Comparison of ENCODE assay signal across 11 mouse cellular contexts in genomic region chr7:110821068-110821467, GRCm38 (mm10). TPM values are rescaled to one million over a fixed set of nuclear protein-coding genes. Genes with fewer than 3 reads are reported as not detected.
DNase-seq lines count a peak whose midpoint lies in the region; ATAC-seq lines count a peak whose summit lies in the region.
"Had no signal": no experiment of that assay in that cellular context is flagged by ENCODE, and none has a peak within 500 bp of the region (broad histone marks: within the 10 kb centered on the region; RNA-seq: fewer than 3 reads in every experiment).

No protein-coding gene starts in this region.

- no peak overlapping the region for H3K4me2 ChIP-seq in hindbrain, embryonic 14.5 days (replicated peaks)
- H3K4me2 ChIP-seq in hindbrain, embryonic 15.5 days: no peak overlapping the region

- DNase-seq in hindbrain, embryonic 14.5 days (ENCODE audit: low spot score): no peak
- no peak for DNase-seq in hindbrain, embryonic 10.5 days (ENCODE audit: low spot score)
- peak; percentile 66 for DNase-seq in ovary, adult 18-20 months (ENCODE audit: low spot score)
- DNase-seq in ovary, postnatal 10 days (ENCODE audit: low spot score): no peak
- DNase-seq in telencephalon, adult 2 months (ENCODE audit: low read depth, low spot score): peak; percentile 65
- no peak for DNase-seq in thymus, postnatal 0 days (ENCODE audit: low spot score)

- H3K4me1 ChIP-seq in hindbrain, embryonic 14.5 days (replicated peaks; ENCODE audit: control insufficient read depth, insufficient read depth, low read length): no peaks in the 10 kb centered on the region
- H3K4me1 ChIP-seq in hindbrain, embryonic 10.5 days (replicated peaks): peaks cover 10% of the 10 kb centered on the region; the same call in 1 of the 2 replicates
- H3K4me1 ChIP-seq in hindbrain, embryonic 15.5 days (replicated peaks): peaks cover 7% of the 10 kb centered on the region; the same call in 1 of the 2 replicates
- H3K4me1 ChIP-seq: midbrain, embryonic 10.5 days had no signal

- H3K9ac ChIP-seq in hindbrain, embryonic 14.5 days: no peak overlapping the region
- no peak overlapping the region for H3K9ac ChIP-seq in hindbrain, embryonic 15.5 days

- peaks cover 24% of the 10 kb centered on the region for H3K36me3 ChIP-seq in hindbrain, embryonic 14.5 days (replicated peaks; ENCODE audit: control insufficient read depth, insufficient read depth)
- peaks cover 36% of the 10 kb centered on the region for H3K36me3 ChIP-seq in hindbrain, embryonic 10.5 days
- H3K36me3 ChIP-seq in hindbrain, embryonic 15.5 days: peaks cover 11% of the 10 kb centered on the region

- WGBS in hindbrain, embryonic 14.5 days: 25% methylated on average over 5 of the region's 5 CpGs
- WGBS in hindbrain, embryonic 10.5 days: 34% methylated on average over 5 of the region's 5 CpGs
- 18% methylated on average over 5 of the region's 5 CpGs for WGBS in hindbrain, embryonic 15.5 days

- no peaks in the 10 kb centered on the region for H3K9me3 ChIP-seq in hindbrain, embryonic 14.5 days (ENCODE audit: control insufficient read depth, low read length)
- no peaks in the 10 kb centered on the region for H3K9me3 ChIP-seq in hindbrain, embryonic 10.5 days
- no peaks in the 10 kb centered on the region for H3K9me3 ChIP-seq in hindbrain, embryonic 15.5 days
- H3K9me3 ChIP-seq: G1E; midbrain, embryonic 10.5 days had no signal

- H3K4me3 ChIP-seq in hindbrain, embryonic 14.5 days (replicated peaks; ENCODE audit: low read length): no peak overlapping the region
- no peak overlapping the region for H3K4me3 ChIP-seq in hindbrain, embryonic 10.5 days
- H3K4me3 ChIP-seq in hindbrain, embryonic 15.5 days: no peak overlapping the region
- H3K4me3 ChIP-seq: midbrain, embryonic 10.5 days had no signal

- H3K27me3 ChIP-seq in hindbrain, embryonic 14.5 days (ENCODE audit: control insufficient read depth, insufficient read depth, low read length): no peaks in the 10 kb centered on the region
- no peaks in the 10 kb centered on the region for H3K27me3 ChIP-seq in hindbrain, embryonic 10.5 days (ENCODE audit: insufficient read depth, poor library complexity, severe bottlenecking)
- H3K27me3 ChIP-seq in hindbrain, embryonic 15.5 days: no peaks in the 10 kb centered on the region

- H3K27ac ChIP-seq in hindbrain, embryonic 14.5 days: peak overlapping the region; percentile 51
- H3K27ac ChIP-seq in hindbrain, embryonic 10.5 days: no peak overlapping the region; the same call in 1 of the 2 replicates
- peak overlapping the region; percentile 50; the same call in 1 of the 2 replicates for H3K27ac ChIP-seq in hindbrain, embryonic 15.5 days (replicated peaks)
- H3K27ac ChIP-seq: midbrain, embryonic 10.5 days had no signal

- no peak for ATAC-seq in hindbrain, embryonic 14.5 days (ENCODE audit: low FRiP score)
- no peak for ATAC-seq in hindbrain, embryonic 15.5 days (ENCODE audit: low FRiP score, low read depth)
- no peak for ATAC-seq in erythroblast, adult 5-6 weeks (replicated peaks; ENCODE audit: low FRiP score, poor library complexity, severe bottlenecking)
- ATAC-seq: forebrain, embryonic 14.5 days had no signal

RNA-seq across cellular contexts. Expression of gene Rnf141, which starts 23.2 kb away (rescaled TPM):
- polyA plus RNA-seq in hindbrain, embryonic 14.5 days (2014; fragmentation: Nextera tagmentation; extraction: Ambion mirVana): 41.4 and 45.6 TPM in 2 replicates
- 22.2 and 22.8 TPM in 2 replicates for polyA plus RNA-seq in hindbrain, embryonic 10.5 days (2016; fragmentation: Nextera tagmentation; extraction: Ambion mirVana)
- 37.9 and 39.8 TPM in 2 replicates for polyA plus RNA-seq in hindbrain, embryonic 15.5 days (2015; fragmentation: Nextera tagmentation; extraction: Ambion mirVana)
- polyA plus RNA-seq in thymus, postnatal 0 days (2015; fragmentation: Nextera tagmentation; extraction: Ambion mirVana): 13.1 and 13.9 TPM in 2 replicates
- total RNA-seq in erythroblast, adult 5-6 weeks (2015; ENCODE audit: low replicate concordance): 11.0 and 17.8 TPM in 2 replicates
- total RNA-seq in erythroblast, adult 5-6 weeks (2017; ENCODE audit: low replicate concordance): 12.3 and 14.7 TPM in 2 replicates

RNA-seq across cellular contexts. Expression of gene Lyve1, which starts 42.0 kb away (rescaled TPM):
- polyA plus RNA-seq in hindbrain, embryonic 14.5 days (2014; fragmentation: Nextera tagmentation; extraction: Ambion mirVana): 4.1 and 4.4 TPM in 2 replicates
- 0.73 and 1.7 TPM in 2 replicates for polyA plus RNA-seq in hindbrain, embryonic 10.5 days (2016; fragmentation: Nextera tagmentation; extraction: Ambion mirVana)
- 4.3 and 4.9 TPM in 2 replicates for polyA plus RNA-seq in hindbrain, embryonic 15.5 days (2015; fragmentation: Nextera tagmentation; extraction: Ambion mirVana)
- 3.0 and 3.8 TPM in 2 replicates for polyA plus RNA-seq in thymus, postnatal 0 days (2015; fragmentation: Nextera tagmentation; extraction: Ambion mirVana)
- total RNA-seq in erythroblast, adult 5-6 weeks (2015; ENCODE audit: low replicate concordance): 1.0 TPM in 1 of 2 replicates, not detected in the other
- total RNA-seq in erythroblast, adult 5-6 weeks (2017; ENCODE audit: low replicate concordance): 0.28 and 1.1 TPM in 2 replicates
- polyA plus RNA-seq: G1E had no signal

RNA-seq across cellular contexts. Expression of gene Ampd3, which starts 53.1 kb away (rescaled TPM):
- polyA plus RNA-seq in hindbrain, embryonic 14.5 days (2014; fragmentation: Nextera tagmentation; extraction: Ambion mirVana): 8.8 and 10.8 TPM in 2 replicates
- polyA plus RNA-seq in hindbrain, embryonic 10.5 days (2016; fragmentation: Nextera tagmentation; extraction: Ambion mirVana): 1.7 and 1.9 TPM in 2 replicates
- polyA plus RNA-seq in hindbrain, embryonic 15.5 days (2015; fragmentation: Nextera tagmentation; extraction: Ambion mirVana): 11.9 TPM in 2 replicates
- 5.6 and 6.2 TPM in 2 replicates for polyA plus RNA-seq in thymus, postnatal 0 days (2015; fragmentation: Nextera tagmentation; extraction: Ambion mirVana)
- 50.7 and 52.0 TPM in 2 replicates for total RNA-seq in erythroblast, adult 5-6 weeks (2015; ENCODE audit: low replicate concordance)
- 53.8 and 57.6 TPM in 2 replicates for total RNA-seq in erythroblast, adult 5-6 weeks (2017; ENCODE audit: low replicate concordance)

Comparison
In these comparisons a context has a peak if more than half of its experiments do, and no peak if none do; other contexts are left out.
1. DNase-seq: peak in ovary, adult 18-20 months (single experiment) and telencephalon, adult 2 months (single experiment); none in hindbrain, embryonic 14.5 days (single experiment), hindbrain, embryonic 10.5 days (single experiment), ovary, postnatal 10 days (single experiment) and thymus, postnatal 0 days (single experiment).